Mouse (Mus musculus) embryonic facial prominence, embryonic 13.5 days (tissue): Measurements from ENCODE around the gene Bmpr2. TPM values are rescaled to one million over a fixed set of nuclear protein-coding genes. Genes with fewer than 3 reads are reported as not detected.

Experiments used
- ATAC-seq: fragments of 200-750 bp; cut with Nextera tagmentation; 2 replicates; pipeline ENCODE4 v1.8.0; 2017; ENCODE audit warnings: low read depth; ENCODE audit not compliant: insufficient number of reproducible peaks, insufficient read depth, low FRiP score, low TSS enrichment
- H3K27ac ChIP-seq: fragments of 300-500 bp; sonication (generic); 2 replicates; pipeline ENCODE4 v1.5.1; 2015; ENCODE audit warnings: moderate library complexity, mild to moderate bottlenecking, inconsistent platforms
- H3K27me3 ChIP-seq: fragments of 300-500 bp; sonication (generic); 2 replicates; pipeline ENCODE4 v1.6.1; 2015; ENCODE audit warnings: mild to moderate bottlenecking, inconsistent platforms
- H3K36me3 ChIP-seq: fragments of 300-500 bp; sonication (generic); 2 replicates; pipeline ENCODE4 v1.6.1; 2015; ENCODE audit warnings: mild to moderate bottlenecking, inconsistent platforms
- H3K4me1 ChIP-seq: fragments of 300-500 bp; sonication (generic); 2 replicates; pipeline ENCODE4 v1.6.1; 2015; ENCODE audit warnings: inconsistent platforms
- H3K4me2 ChIP-seq: fragments of 300-500 bp; sonication (generic); 2 replicates; pipeline ENCODE4 v1.6.1; 2015; ENCODE audit warnings: moderate library complexity, mild to moderate bottlenecking, inconsistent platforms
- H3K4me3 ChIP-seq: fragments of 300-500 bp; sonication (generic); 2 replicates; pipeline ENCODE4 v1.5.1; 2015; ENCODE audit warnings: mild to moderate bottlenecking, inconsistent platforms
- H3K9ac ChIP-seq: fragments of 300-500 bp; sonication (generic); 2 replicates; pipeline ENCODE4 v1.6.1; 2015; ENCODE audit warnings: mild to moderate bottlenecking, inconsistent platforms
- H3K9me3 ChIP-seq: fragments of 300-500 bp; sonication (generic); 2 replicates; pipeline ENCODE4 v1.6.1; 2016; ENCODE audit warnings: inconsistent platforms
- WGBS: fragments of 180-500 bp; shearing (Covaris S2); methylation state at CpG from one replicate; pipeline ENCODE4 v1.1.7; 2015; ENCODE audit warnings: mixed read lengths; 5-methylcytosine and 5-hydroxymethylcytosine counted together
- polyA plus RNA-seq: library from polyadenylated mRNA; unstranded; fragments of >200 nt; fragmentation: Nextera tagmentation; extraction: Ambion mirVana; gene quantifications from 2 replicates; pipeline ENCODE4 v1.2.1, GENCODE M21; 2015

The Bmpr2 gene
- polyA plus RNA-seq, 1 experiment from 2014 or later = 10.5 TPM

DNA sequence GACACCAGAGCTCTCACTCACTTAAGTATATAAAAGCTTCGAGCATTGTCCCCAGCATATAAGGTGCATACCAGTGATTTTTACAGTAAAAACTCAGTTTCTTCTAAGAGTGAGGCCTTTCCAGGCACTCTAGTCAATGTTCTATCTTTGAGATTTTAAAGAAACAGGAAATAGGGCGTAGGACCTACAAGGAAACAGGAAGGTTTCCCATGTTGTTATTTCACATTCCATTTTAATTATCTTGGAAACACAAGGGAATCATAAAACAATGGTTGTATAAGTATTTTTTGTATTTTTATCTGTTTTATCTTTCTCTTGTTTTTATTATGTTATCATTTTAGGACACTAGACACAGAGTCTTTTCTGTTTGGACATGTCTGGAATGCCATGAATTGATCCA is 34.7 kb downstream of the Bmpr2 start:
- H3K4me3 ChIP-seq = no peak overlapping the region
- H3K9ac ChIP-seq = no peak overlapping the region
- no peaks in the 10 kb centered on the region for H3K27me3 ChIP-seq
- WGBS = 82% methylated on average over 2 of the region's 2 CpGs
- H3K9me3 ChIP-seq = no peaks in the 10 kb centered on the region
- H3K27ac ChIP-seq = no peak overlapping the region
- H3K4me2 ChIP-seq = no peak overlapping the region
- 0 out of 2 replicates have a peak, but pooled peaks cover 3% of the 10 kb centered on the region for H3K4me1 ChIP-seq
- H3K36me3 ChIP-seq = no peaks in the 10 kb centered on the region
- ATAC-seq = no peak

DNA sequence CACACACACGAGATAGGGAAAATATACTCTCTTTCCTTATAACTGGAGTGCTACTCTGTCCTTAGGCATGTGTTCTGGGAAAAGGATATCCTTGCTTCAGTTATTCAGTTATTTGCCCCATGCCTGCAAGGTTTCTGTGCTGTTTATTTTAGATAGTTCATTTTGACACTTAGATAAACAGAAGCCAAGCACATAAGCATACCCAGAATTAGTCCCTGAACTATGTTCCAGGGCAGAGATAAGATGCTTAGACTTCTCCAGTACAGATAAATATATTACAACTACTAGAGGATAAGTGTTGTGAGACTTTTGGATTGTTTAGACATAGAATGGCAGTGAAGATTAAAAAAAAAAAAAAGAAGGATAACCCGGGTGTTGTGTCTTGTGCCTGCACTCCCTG is 41.2 kb downstream of the Bmpr2 start:
- Histone ChIP-seq H3K9ac (no peak overlapping the region), H3K4me3 (no peak overlapping the region), H3K27ac (no peak overlapping the region), H3K4me2 (no peak overlapping the region), H3K36me3 (no peaks in the 10 kb centered on the region), H3K27me3 (no peaks in the 10 kb centered on the region), H3K4me1 (no peaks in the 10 kb centered on the region), H3K9me3 (no peaks in the 10 kb centered on the region)
- ATAC-seq = no peak
- 58% methylated on average over 2 of the region's 2 CpGs for WGBS

DNA sequence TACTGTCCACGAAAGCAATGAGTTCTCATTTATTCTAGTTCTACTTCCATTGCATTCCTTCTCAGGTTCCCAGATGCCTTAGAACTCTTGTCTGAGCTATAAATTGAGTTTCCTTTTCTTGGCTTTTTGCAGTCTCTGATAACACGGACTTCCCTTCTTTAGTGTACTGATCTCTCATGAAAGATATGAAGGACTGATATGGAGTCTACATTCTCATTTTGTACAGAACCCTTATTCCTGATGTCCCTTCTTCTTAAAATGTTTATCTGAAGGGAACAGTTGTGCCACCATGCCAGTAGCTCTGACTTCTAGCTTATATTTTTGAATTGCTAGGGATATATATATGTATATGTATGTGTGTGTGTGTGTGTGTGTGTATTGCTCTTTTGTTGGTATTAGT is 46.7 kb downstream of the Bmpr2 start:
- whole genome bisulfite sequencing = 87% methylated on average over 2 of the region's 2 CpGs
- no peak for ATAC-seq
- Histone ChIP-seq H3K4me3 (no peak overlapping the region), H3K4me1 (no peaks in the 10 kb centered on the region), H3K9ac (no peak overlapping the region), H3K9me3 (no peaks in the 10 kb centered on the region), H3K4me2 (no peak overlapping the region), H3K27me3 (no peaks in the 10 kb centered on the region), H3K27ac (no peak overlapping the region), H3K36me3 (0 out of 2 replicates have a peak, but pooled peaks cover 3% of the 10 kb centered on the region)

DNA sequence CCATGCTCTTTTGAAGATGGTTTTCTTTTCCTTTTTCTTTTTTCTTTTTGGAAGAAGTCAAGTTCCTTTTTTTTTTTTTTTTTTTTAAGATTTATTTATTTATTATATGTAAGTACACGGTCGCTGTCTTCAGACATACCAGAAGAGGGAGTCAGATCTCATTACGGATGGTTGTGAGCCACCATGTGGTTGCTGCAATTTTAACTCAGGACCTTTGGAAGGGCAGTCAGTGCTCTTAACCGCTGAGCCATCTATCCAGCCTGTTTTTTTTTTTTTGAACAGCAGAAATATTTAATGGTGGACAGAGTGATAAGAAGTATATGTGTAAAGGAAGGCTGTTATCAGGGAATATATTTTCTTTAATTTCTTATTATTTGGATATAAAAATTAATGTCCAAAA is 49.6 kb downstream of the Bmpr2 start:
- Histone ChIP-seq H3K9me3 (no peaks in the 10 kb centered on the region), H3K4me3 (no peak overlapping the region), H3K4me2 (no peak overlapping the region), H3K4me1 (no peaks in the 10 kb centered on the region), H3K27me3 (no peaks in the 10 kb centered on the region), H3K27ac (no peak overlapping the region), H3K36me3 (peaks cover 30% of the 10 kb centered on the region), H3K9ac (no peak overlapping the region)
- ATAC-seq = no peak
- 85% methylated on average over 4 of the region's 4 CpGs for WGBS

DNA sequence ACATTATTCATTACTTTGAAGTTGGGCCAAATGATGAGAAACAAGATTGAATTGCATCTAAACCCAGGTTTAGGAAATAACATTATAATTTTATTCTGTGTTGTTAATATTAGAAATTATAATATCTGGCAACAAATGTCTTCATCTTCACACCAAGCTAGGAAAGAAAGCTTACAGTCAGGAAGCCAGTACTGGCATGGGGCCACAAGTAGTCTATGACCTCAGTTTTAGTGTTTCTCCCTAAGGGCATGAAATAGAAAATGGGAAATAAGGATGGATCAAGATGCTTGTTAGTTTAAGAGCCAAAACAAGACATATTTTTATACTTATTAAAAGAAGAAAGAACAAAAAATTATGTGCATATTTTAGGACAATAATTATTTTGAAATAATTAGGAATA is 62.2 kb downstream of the Bmpr2 start:
- H3K9me3 ChIP-seq = no peaks in the 10 kb centered on the region
- H3K4me2 ChIP-seq = no peak overlapping the region
- no peak overlapping the region for H3K4me3 ChIP-seq
- no peak overlapping the region for H3K9ac ChIP-seq
- peaks cover 24% of the 10 kb centered on the region for H3K36me3 ChIP-seq
- H3K27ac ChIP-seq = no peak overlapping the region
- H3K4me1 ChIP-seq = no peaks in the 10 kb centered on the region
- no peak for ATAC-seq
- H3K27me3 ChIP-seq = no peaks in the 10 kb centered on the region

GRCm38 (mm10) chr1:59826583-59826982 is 63.4 kb downstream of the Bmpr2 start:
- H3K4me2 ChIP-seq = no peak overlapping the region
- no peak overlapping the region for H3K9ac ChIP-seq
- no peak for ATAC-seq
- H3K4me3 ChIP-seq = no peak overlapping the region
- H3K4me1 ChIP-seq = no peaks in the 10 kb centered on the region
- 79% methylated on average over 8 of the region's 8 CpGs for WGBS
- peaks cover 21% of the 10 kb centered on the region; the same call in 1 of the 2 replicates for H3K36me3 ChIP-seq
- no peaks in the 10 kb centered on the region for H3K27me3 ChIP-seq
- H3K27ac ChIP-seq = no peak overlapping the region; the same call in 1 of the 2 replicates
- no peaks in the 10 kb centered on the region for H3K9me3 ChIP-seq

- WGBS = 76% methylated on average over 2 of the region's 2 CpGs
- H3K9me3 ChIP-seq = no peaks in the 10 kb centered on the region
- no peaks in the 10 kb centered on the region for H3K27me3 ChIP-seq
- H3K27ac ChIP-seq = no peak overlapping the region
- H3K4me2 ChIP-seq = no peak overlapping the region
- no peak overlapping the region for H3K4me3 ChIP-seq
- peaks cover 5% of the 10 kb centered on the region for H3K4me1 ChIP-seq
- peaks cover 9% of the 10 kb centered on the region; the same call in 1 of the 2 replicates for H3K36me3 ChIP-seq
- no peak for ATAC-seq
- H3K9ac ChIP-seq = no peak overlapping the region
Observed at GRCm38 (mm10) chr1:59829410-59829809, 66.2 kb downstream of the Bmpr2 start.

DNA sequence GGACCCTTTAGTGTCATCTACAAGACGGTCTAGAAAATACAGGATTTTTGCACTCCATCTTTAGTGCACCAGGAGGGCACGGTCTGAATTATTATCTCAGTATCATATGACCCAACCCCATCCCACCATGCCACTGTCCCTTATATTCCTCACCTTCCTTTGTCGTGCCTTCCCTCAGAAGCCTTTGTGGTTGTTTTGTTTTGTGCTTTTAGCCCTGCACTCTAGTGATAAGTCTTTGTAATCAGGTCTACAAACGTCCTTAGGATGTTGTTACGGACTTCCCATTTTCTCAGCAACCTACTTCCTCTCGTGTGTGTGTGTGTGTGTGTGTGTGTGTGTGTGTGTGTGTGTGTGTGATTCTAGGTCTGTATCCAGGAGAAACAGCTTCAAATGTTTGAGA is 67.0 kb downstream of the Bmpr2 start:
- Histone ChIP-seq H3K9me3 (no peaks in the 10 kb centered on the region), H3K4me1 (peaks cover 11% of the 10 kb centered on the region), H3K27ac (no peak overlapping the region), H3K27me3 (no peaks in the 10 kb centered on the region), H3K4me2 (no peak overlapping the region), H3K4me3 (no peak overlapping the region), H3K36me3 (peaks cover 9% of the 10 kb centered on the region; the same call in 1 of the 2 replicates), H3K9ac (no peak overlapping the region)
- WGBS = 74% methylated on average over 6 of the region's 6 CpGs
- ATAC-seq = no peak

DNA sequence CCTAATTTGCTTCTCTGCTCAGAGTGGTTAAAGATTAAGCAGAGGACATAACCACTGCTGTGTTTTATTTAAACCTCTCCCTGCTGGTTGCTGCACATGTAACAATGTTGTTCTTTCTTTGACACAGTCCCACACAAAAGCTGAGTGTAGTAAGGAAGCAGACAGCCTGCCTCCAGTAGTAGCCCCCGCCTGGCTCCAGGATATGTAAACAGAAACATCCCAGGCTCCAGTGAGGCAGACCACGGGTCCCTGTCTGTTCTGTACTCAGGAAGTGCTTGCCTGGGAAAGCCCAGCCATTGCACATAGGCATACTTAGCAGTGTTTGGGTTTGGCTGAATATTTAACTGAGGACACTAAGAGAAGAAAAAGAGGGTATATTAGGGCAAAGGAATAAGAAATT is 70.5 kb downstream of the Bmpr2 start:
- no peaks in the 10 kb centered on the region for H3K27me3 ChIP-seq
- no peak overlapping the region for H3K4me2 ChIP-seq
- ATAC-seq = peak; percentile 72
- H3K36me3 ChIP-seq = no peaks in the 10 kb centered on the region
- H3K4me3 ChIP-seq = no peak overlapping the region
- H3K27ac ChIP-seq = peak overlapping the region; percentile 55
- H3K9me3 ChIP-seq = no peaks in the 10 kb centered on the region
- peaks cover 11% of the 10 kb centered on the region for H3K4me1 ChIP-seq
- no peak overlapping the region for H3K9ac ChIP-seq
- 9% methylated on average over 2 of the region's 2 CpGs for WGBS

DNA sequence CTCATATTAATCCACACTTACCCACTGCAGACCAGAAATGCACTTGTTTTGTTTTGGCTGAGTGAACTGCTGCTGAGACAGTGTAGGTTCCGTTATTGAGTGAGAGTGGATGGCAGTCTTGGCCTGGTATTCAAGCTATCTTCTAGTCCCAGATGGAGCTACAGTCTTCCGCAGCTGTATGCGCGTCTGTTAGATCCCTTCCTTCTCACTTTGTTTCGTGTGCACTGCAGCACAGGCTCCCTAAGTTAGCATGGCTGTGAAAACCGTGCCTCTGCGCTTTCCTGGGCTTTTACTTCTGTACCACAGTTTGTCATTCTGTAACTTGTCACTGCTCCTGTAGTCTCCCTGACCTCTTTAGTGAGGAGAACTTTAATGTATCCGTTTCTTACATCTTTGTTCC is 85.1 kb downstream of the Bmpr2 start:
- Histone ChIP-seq H3K27ac (0 out of 2 replicates have a peak overlapping the region, but pooled peaks have one; percentile 16), H3K36me3 (peaks cover 49% of the 10 kb centered on the region), H3K27me3 (no peaks in the 10 kb centered on the region), H3K4me3 (no peak overlapping the region), H3K4me1 (no peaks in the 10 kb centered on the region), H3K9ac (no peak overlapping the region), H3K9me3 (no peaks in the 10 kb centered on the region), H3K4me2 (no peak overlapping the region)
- 52% methylated on average over 8 of the region's 8 CpGs for WGBS
- no peak for ATAC-seq

DNA sequence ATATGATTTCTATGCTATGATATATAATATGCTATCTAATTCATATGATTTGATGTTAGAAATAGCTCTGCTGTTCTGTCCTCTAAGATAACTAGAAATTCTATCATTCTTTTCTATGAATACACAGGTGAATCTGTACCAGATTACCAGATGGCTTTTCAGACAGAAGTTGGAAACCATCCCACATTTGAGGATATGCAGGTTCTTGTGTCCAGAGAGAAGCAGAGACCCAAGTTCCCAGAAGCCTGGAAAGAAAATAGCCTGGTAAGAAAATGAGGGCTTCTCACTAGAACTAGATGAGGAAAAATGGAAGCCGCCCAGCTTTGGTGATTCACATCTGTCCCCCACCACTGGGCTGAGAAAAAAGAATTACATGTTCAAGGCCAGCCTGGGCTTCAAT is 95.8 kb downstream of the Bmpr2 start:
- Histone ChIP-seq H3K9me3 (no peaks in the 10 kb centered on the region), H3K4me1 (no peaks in the 10 kb centered on the region), H3K4me3 (no peak overlapping the region), H3K27ac (no peak overlapping the region), H3K27me3 (no peaks in the 10 kb centered on the region), H3K36me3 (peaks cover 56% of the 10 kb centered on the region), H3K4me2 (no peak overlapping the region), H3K9ac (no peak overlapping the region)
- ATAC-seq = no peak
- WGBS = 97% methylated on average over 1 of the region's 1 CpGs

- H3K27me3 ChIP-seq = no peaks in the 10 kb centered on the region
- no peak overlapping the region for H3K4me3 ChIP-seq
- H3K9ac ChIP-seq = no peak overlapping the region
- peaks cover 64% of the 10 kb centered on the region for H3K36me3 ChIP-seq
- no peak for ATAC-seq
- H3K27ac ChIP-seq = no peak overlapping the region
- WGBS = 94% methylated on average over 1 of the region's 1 CpGs
- H3K9me3 ChIP-seq = no peaks in the 10 kb centered on the region
- no peaks in the 10 kb centered on the region for H3K4me1 ChIP-seq
- no peak overlapping the region for H3K4me2 ChIP-seq
Observed at GRCm38 (mm10) chr1:59862144-59862543, 98.9 kb downstream of the Bmpr2 start.

DNA sequence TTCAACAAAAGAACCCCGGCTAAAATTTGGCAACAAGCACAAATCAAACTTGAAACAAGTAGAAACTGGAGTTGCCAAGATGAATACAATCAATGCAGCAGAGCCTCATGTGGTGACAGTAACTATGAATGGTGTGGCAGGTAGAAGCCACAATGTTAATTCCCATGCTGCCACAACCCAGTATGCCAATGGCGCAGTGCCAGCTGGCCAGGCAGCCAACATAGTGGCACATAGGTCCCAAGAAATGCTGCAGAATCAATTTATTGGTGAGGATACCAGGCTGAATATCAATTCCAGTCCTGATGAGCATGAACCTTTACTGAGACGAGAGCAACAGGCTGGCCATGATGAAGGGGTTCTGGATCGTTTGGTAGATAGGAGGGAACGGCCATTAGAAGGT is 104.8 kb downstream of the Bmpr2 start:
- H3K27ac ChIP-seq = no peak overlapping the region
- H3K27me3 ChIP-seq = no peaks in the 10 kb centered on the region
- H3K4me1 ChIP-seq = no peaks in the 10 kb centered on the region
- H3K9ac ChIP-seq = no peak overlapping the region
- WGBS = 93% methylated on average over 5 of the region's 5 CpGs
- ATAC-seq = no peak
- no peak overlapping the region for H3K4me2 ChIP-seq
- H3K9me3 ChIP-seq = no peaks in the 10 kb centered on the region
- peaks cover 64% of the 10 kb centered on the region for H3K36me3 ChIP-seq
- H3K4me3 ChIP-seq = no peak overlapping the region
